Mouse (Mus musculus) midbrain, postnatal 0 days (tissue): ENCODE measurements around the gene Nprl2. TPM values are rescaled to one million over a fixed set of nuclear protein-coding genes. Genes with fewer than 3 reads are reported as not detected.
"Not testable (repeated sequence)": the region's sequence is repeated elsewhere in the genome, so short reads cannot be mapped to it uniquely, and the experiment has no call there.

ENCODE experiments used
- ATAC-seq: fragments of 200-750 bp; cut with Nextera tagmentation; 2 replicates; pipeline ENCODE4 v1.8.0; 2017; ENCODE audit warnings: moderate number of reproducible peaks, mild to moderate bottlenecking, moderate TSS enrichment, moderate library complexity; ENCODE audit not compliant: low FRiP score
- DNase-seq: peaks from one replicate; pipeline ENCODE4 v3.0.0-alpha.2; 2015; ENCODE audit warnings: low spot score
- H3K27ac ChIP-seq: fragments of 300-500 bp; sonication (generic); 2 replicates; pipeline ENCODE4 v1.5.1; 2014; ENCODE audit warnings: low read depth, mild to moderate bottlenecking, low read length, mixed read lengths
- H3K27me3 ChIP-seq: fragments of 300-500 bp; sonication (generic); 2 replicates; pipeline ENCODE4 v1.6.1; 2014; ENCODE audit warnings: low read length, control low read depth, mixed read lengths; ENCODE audit not compliant: insufficient read depth
- H3K36me3 ChIP-seq: fragments of 300-500 bp; sonication (generic); 2 replicates; pipeline ENCODE4 v1.6.1; 2014; ENCODE audit warnings: low read length, control low read depth, mixed read lengths; ENCODE audit not compliant: insufficient read depth
- H3K4me1 ChIP-seq: fragments of 300-500 bp; sonication (generic); 2 replicates; pipeline ENCODE4 v1.6.1; 2014; ENCODE audit warnings: mild to moderate bottlenecking, control low read depth, antibody characterized with exemption, low read length, mixed read lengths; ENCODE audit not compliant: insufficient read depth
- H3K4me2 ChIP-seq: fragments of 300-500 bp; sonication (generic); 2 replicates; pipeline ENCODE4 v1.6.1; 2014; ENCODE audit warnings: low read depth, mild to moderate bottlenecking, low read length, mixed read lengths; ENCODE audit not compliant: poor library complexity, severe bottlenecking
- H3K4me3 ChIP-seq: fragments of 300-500 bp; sonication (generic); 2 replicates; pipeline ENCODE4 v1.5.1; 2014; ENCODE audit warnings: low read depth, mild to moderate bottlenecking, low read length, moderate library complexity
- H3K9ac ChIP-seq: fragments of 300-500 bp; sonication (generic); replicated peaks from 2 replicates; pipeline ENCODE4 v1.6.1; 2014; ENCODE audit warnings: mild to moderate bottlenecking, low read length, moderate library complexity, mixed read lengths; ENCODE audit not compliant: poor library complexity, severe bottlenecking
- H3K9me3 ChIP-seq: fragments of 300-500 bp; sonication (generic); 2 replicates; pipeline ENCODE4 v1.6.1; 2016; ENCODE audit warnings: low read length, control low read depth
- CTCF ChIP-seq: IDR thresholded peaks from 2 replicates; pipeline ENCODE4 v1.5.1; 2016; ENCODE audit warnings: antibody characterized with exemption, mild to moderate bottlenecking
- WGBS: fragments of 180-500 bp; shearing (Covaris S2); extraction: QIAGEN DNeasy Blood & Tissue Kit; methylation state at CpG from one replicate; pipeline ENCODE4 v1.1.7; 2014; 5-methylcytosine and 5-hydroxymethylcytosine counted together
- polyA plus RNA-seq: library from polyadenylated mRNA; unstranded; fragments of >200 nt; fragmentation: Nextera tagmentation; extraction: Ambion mirVana; gene quantifications from 2 replicates; pipeline ENCODE4 v1.2.1, GENCODE M21; 2015
- total RNA-seq: library from RNA; depleted of rRNA; stranded (reverse); fragments of >200 nt; gene quantifications from 2 replicates; pipeline ENCODE4 v1.2.3, GENCODE M21; 2014

Gene Nprl2
- total and polyA plus RNA-seq, 2 experiments from 2014 or later, result 60.0 to 68.7 TPM

GRCm38 (mm10) chr9:107571534-107572326 lies 29.7 kb downstream of the Nprl2 start:
- no peak for TF ChIP-seq CTCF
- no peak overlapping the region for H3K4me2 ChIP-seq
- H3K27ac ChIP-seq, result no peak overlapping the region
- H3K4me3 ChIP-seq, result no peak overlapping the region
- ATAC-seq, result no peak
- no peak overlapping the region for H3K9ac ChIP-seq
- H3K27me3 ChIP-seq, result no peaks in the 10 kb centered on the region
- peaks cover 15% of the 10 kb centered on the region for H3K36me3 ChIP-seq
- 93% methylated on average over 22 of the region's 22 CpGs for WGBS
- peaks cover 20% of the 10 kb centered on the region for H3K4me1 ChIP-seq
- no peak for DNase-seq
- no peaks in the 10 kb centered on the region for H3K9me3 ChIP-seq

GRCm38 (mm10) chr9:107572327-107572662 lies 30.3 kb downstream of the Nprl2 start:
- H3K36me3 ChIP-seq, result peaks cover 15% of the 10 kb centered on the region
- H3K4me3 ChIP-seq, result no peak overlapping the region
- peaks cover 20% of the 10 kb centered on the region for H3K4me1 ChIP-seq
- ATAC-seq (no peak), DNase-seq (no peak)
- no peaks in the 10 kb centered on the region for H3K27me3 ChIP-seq
- no peak for TF ChIP-seq CTCF
- H3K27ac ChIP-seq, result no peak overlapping the region
- H3K9ac ChIP-seq, result no peak overlapping the region
- WGBS, result 100% methylated on average over 2 of the region's 2 CpGs
- H3K4me2 ChIP-seq, result no peak overlapping the region
- no peaks in the 10 kb centered on the region for H3K9me3 ChIP-seq

GRCm38 (mm10) chr9:107573774-107574173 lies 31.7 kb downstream of the Nprl2 start:
- H3K4me2 ChIP-seq, H3K27ac ChIP-seq, DNase-seq, H3K4me3 ChIP-seq, H3K27me3 ChIP-seq, H3K9me3 ChIP-seq, ATAC-seq, H3K9ac ChIP-seq: not testable (repeated sequence)
- Histone ChIP-seq H3K4me1 (peaks cover 12% of the 10 kb centered on the region; the same call in 1 of the 2 replicates), H3K36me3 (peaks cover 15% of the 10 kb centered on the region)
- TF ChIP-seq CTCF, result 0 out of 2 replicates have a peak, but pooled peaks have one; percentile 11
- WGBS, result 84% methylated on average over 6 of the region's 6 CpGs

- 88% methylated on average over 14 of the region's 14 CpGs for WGBS
- TF ChIP-seq CTCF, result no peak
These were observed 33.7 kb downstream of the Nprl2 start for GRCm38 (mm10) chr9:107575579-107576356.

GRCm38 (mm10) chr9:107576357-107577107 lies 34.5 kb downstream of the Nprl2 start, which contains the start of gene Hyal1:
Gene Hyal1 (plus strand): TSS chr9:107576927.
- H3K27me3 ChIP-seq, result no peaks in the 10 kb centered on the region
- 24% methylated on average over 16 of the region's 16 CpGs for WGBS
- H3K4me1 ChIP-seq, result 0 out of 2 replicates have a peak, but pooled peaks cover 7% of the 10 kb centered on the region
- no peak within 1 kb of the TSS for H3K9ac ChIP-seq
- H3K27ac ChIP-seq, result peak within 1 kb of the TSS; percentile 13
- TF ChIP-seq CTCF, result no peak
- peaks cover 7% of the 10 kb centered on the region for H3K36me3 ChIP-seq
- ATAC-seq, result peak; percentile 64
- H3K4me2 ChIP-seq, result peak within 1 kb of the TSS; percentile 29
- no peaks in the 10 kb centered on the region for H3K9me3 ChIP-seq
- H3K4me3 ChIP-seq, result no peak within 1 kb of the TSS; the same call in 1 of the 2 replicates
- peak; percentile 79 for DNase-seq

More at GRCm38 (mm10) chr9:107575579-107576356, 33.7 kb downstream of the Nprl2 start:
- no peak overlapping the region for H3K4me2 ChIP-seq
- no peaks in the 10 kb centered on the region for H3K27me3 ChIP-seq
- no peak for ATAC-seq
- peaks cover 14% of the 10 kb centered on the region for H3K36me3 ChIP-seq
- no peaks in the 10 kb centered on the region for H3K9me3 ChIP-seq
- H3K4me3 ChIP-seq, result no peak overlapping the region
- no peak overlapping the region for H3K27ac ChIP-seq
- H3K4me1 ChIP-seq, result peaks cover 9% of the 10 kb centered on the region; the same call in 1 of the 2 replicates
- no peak overlapping the region for H3K9ac ChIP-seq
- no peak for DNase-seq
